Mouse (Mus musculus) heart, postnatal 0 days (tissue): Measurements from ENCODE around the gene Mknk1.

Experiments
- CTCF ChIP-seq: IDR thresholded peaks from 2 replicates; pipeline ENCODE4 v1.5.1; 2016; ENCODE audit warnings: antibody characterized with exemption, control low read depth, low read depth
- EP300 ChIP-seq: IDR thresholded peaks from 2 replicates; pipeline ENCODE4 v1.6.1; 2016; ENCODE audit warnings: antibody characterized with exemption, low read depth

GRCm38 (mm10) chr4:115886875-115887274 lies 47.9 kb downstream of the Mknk1 start:
- no peak for TF ChIP-seq CTCF
- no peak for TF ChIP-seq EP300
